26 mouse cellular contexts compared by ENCODE assay signal in the genomic region with DNA sequence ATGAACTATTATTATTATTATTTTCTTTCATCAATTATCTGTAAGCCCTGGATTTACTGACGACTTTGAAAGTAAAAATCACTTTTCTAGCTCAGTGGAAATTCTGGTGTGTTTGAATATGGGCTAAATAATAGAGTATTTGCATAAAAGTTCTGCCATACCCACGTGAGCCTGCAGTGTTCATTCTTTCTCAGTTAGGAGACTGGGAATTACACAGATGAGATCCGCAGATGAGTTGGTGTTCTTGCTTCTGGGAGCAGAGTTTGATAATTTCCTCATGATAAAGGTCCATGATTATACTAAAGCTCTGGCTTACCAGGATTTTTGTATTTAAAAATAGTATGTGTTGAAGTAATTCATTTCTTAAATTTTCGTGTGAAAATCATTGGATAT.
A peak's percentile ranks its signal among the peaks of the same experiment; 100 is the strongest.
DNase-seq lines count a peak whose midpoint lies in the region; ATAC-seq and TF ChIP-seq lines count a peak whose summit lies in the region.
"Had no signal": no experiment of that assay in that cellular context is flagged by ENCODE, and none has a peak within 500 bp of the region (broad histone marks: within the 10 kb centered on the region; RNA-seq: fewer than 3 reads in every experiment).

No protein-coding gene starts in this region.

- ATAC-seq in hindbrain, postnatal 0 days, result no peak
- no peak for ATAC-seq in hindbrain, embryonic 12.5 days (ENCODE audit: low FRiP score)
- peak; percentile 45; the same call in 1 of the 2 replicates for ATAC-seq in neural tube, embryonic 15.5 days (ENCODE audit: low FRiP score)
- 0 out of 2 replicates have a peak, but pooled peaks have one; percentile 53 for ATAC-seq in forebrain, embryonic 15.5 days (replicated peaks)
- ATAC-seq: activated CD4-positive, CD25-positive, alpha-beta regulatory T cell, adult 4 months; inflammation-experienced regulatory T-cells, adult 6 months had no signal

- no peak overlapping the region for H3K4me3 ChIP-seq in hindbrain, postnatal 0 days (ENCODE audit: low read length)
- H3K4me3 ChIP-seq in hindbrain, embryonic 12.5 days, result no peak overlapping the region
- H3K4me3 ChIP-seq in neural tube, embryonic 15.5 days (replicated peaks), result no peak overlapping the region
- no peak overlapping the region for H3K4me3 ChIP-seq in forebrain, embryonic 15.5 days
- H3K4me3 ChIP-seq: embryonic facial prominence, embryonic 10.5 days; embryonic facial prominence, embryonic 15.5 days; heart, embryonic 10.5 days; heart, embryonic 15.5 days; limb, embryonic 13.5 days; lung, embryonic 15.5 days; myocyte had no signal

- DNase-seq in hindbrain, postnatal 0 days (ENCODE audit: low spot score), result no peak
- DNase-seq in neural tube, embryonic 10.5 days (ENCODE audit: extremely low spot score, low spot score), result no peak
- no peak for DNase-seq in left cerebral cortex, postnatal 4 days
- DNase-seq: adrenal gland, adult 2 months; cerebellum, adult 8-10 months; cerebellum, postnatal 25 days; gastrocnemius, postnatal 25 days; heart, adult 11 months; kidney, adult 11 months; kidney, postnatal 14 days had no signal

- H3K27ac ChIP-seq in hindbrain, postnatal 0 days, result no peak overlapping the region
- no peak overlapping the region for H3K27ac ChIP-seq in hindbrain, embryonic 12.5 days
- H3K27ac ChIP-seq in neural tube, embryonic 15.5 days (replicated peaks), result no peak overlapping the region
- H3K27ac ChIP-seq in forebrain, embryonic 15.5 days (replicated peaks), result no peak overlapping the region
- H3K27ac ChIP-seq: embryonic facial prominence, embryonic 10.5 days; embryonic facial prominence, embryonic 15.5 days; heart, embryonic 10.5 days; heart, embryonic 15.5 days; left cerebral cortex, adult 2 months; limb, embryonic 13.5 days; lung, embryonic 15.5 days had no signal

- no peak for TF ChIP-seq CTCF in hindbrain, postnatal 0 days (IDR thresholded peaks at IDR 0.05; ENCODE audit: low read depth)

- intact Hi-C loops in left cerebral cortex, postnatal 4 days (cut with DNase I), result no loop called here

- WGBS in hindbrain, postnatal 0 days, result 39% methylated on average over 4 of the region's 4 CpGs
- 56% methylated on average over 4 of the region's 4 CpGs for WGBS in hindbrain, embryonic 12.5 days
- WGBS in neural tube, embryonic 15.5 days, result 53% methylated on average over 4 of the region's 4 CpGs
- WGBS in forebrain, embryonic 15.5 days, result 29% methylated on average over 4 of the region's 4 CpGs

- H3K36me3 ChIP-seq in hindbrain, postnatal 0 days (ENCODE audit: insufficient read depth, low read length), result no peaks in the 10 kb centered on the region
- no peaks in the 10 kb centered on the region for H3K36me3 ChIP-seq in hindbrain, embryonic 12.5 days
- H3K36me3 ChIP-seq in neural tube, embryonic 15.5 days, result no peaks in the 10 kb centered on the region
- no peaks in the 10 kb centered on the region for H3K36me3 ChIP-seq in forebrain, embryonic 15.5 days
- H3K36me3 ChIP-seq: embryonic facial prominence, embryonic 10.5 days; embryonic facial prominence, embryonic 15.5 days; heart, embryonic 10.5 days; heart, embryonic 15.5 days; limb, embryonic 13.5 days; lung, embryonic 15.5 days; neural tube, embryonic 13.5 days had no signal

- H3K9ac ChIP-seq in hindbrain, postnatal 0 days (replicated peaks; ENCODE audit: low read length), result no peak overlapping the region
- no peak overlapping the region for H3K9ac ChIP-seq in hindbrain, embryonic 12.5 days
- no peak overlapping the region for H3K9ac ChIP-seq in neural tube, embryonic 15.5 days (replicated peaks)
- no peak overlapping the region for H3K9ac ChIP-seq in forebrain, embryonic 15.5 days (replicated peaks)
- H3K9ac ChIP-seq: embryonic facial prominence, embryonic 15.5 days; heart, embryonic 15.5 days; limb, embryonic 13.5 days; lung, embryonic 15.5 days had no signal

- no peaks in the 10 kb centered on the region for H3K27me3 ChIP-seq in hindbrain, postnatal 0 days (ENCODE audit: insufficient read depth, low read length)
- no peaks in the 10 kb centered on the region for H3K27me3 ChIP-seq in hindbrain, embryonic 12.5 days
- no peaks in the 10 kb centered on the region for H3K27me3 ChIP-seq in neural tube, embryonic 15.5 days (replicated peaks)
- no peaks in the 10 kb centered on the region for H3K27me3 ChIP-seq in forebrain, embryonic 15.5 days
- H3K27me3 ChIP-seq: CH12.LX; embryonic facial prominence, embryonic 15.5 days; heart, embryonic 15.5 days; limb, embryonic 13.5 days; lung, embryonic 15.5 days; neural tube, embryonic 13.5 days had no signal

- H3K9me3 ChIP-seq in hindbrain, postnatal 0 days (ENCODE audit: low read length), result no peaks in the 10 kb centered on the region
- H3K9me3 ChIP-seq in hindbrain, embryonic 12.5 days (replicated peaks), result no peaks in the 10 kb centered on the region
- H3K9me3 ChIP-seq in neural tube, embryonic 15.5 days (replicated peaks), result no peaks in the 10 kb centered on the region
- no peaks in the 10 kb centered on the region for H3K9me3 ChIP-seq in forebrain, embryonic 15.5 days
- H3K9me3 ChIP-seq: embryonic facial prominence, embryonic 10.5 days; embryonic facial prominence, embryonic 15.5 days; heart, embryonic 10.5 days; heart, embryonic 15.5 days; limb, embryonic 13.5 days; lung, embryonic 15.5 days; neural tube, embryonic 13.5 days had no signal

- peak overlapping the region; percentile 58; the same call in 1 of the 2 replicates for H3K4me2 ChIP-seq in hindbrain, postnatal 0 days (ENCODE audit: low read depth, low read length)
- H3K4me2 ChIP-seq in hindbrain, embryonic 12.5 days (replicated peaks), result no peak overlapping the region
- no peak overlapping the region; the same call in 1 of the 2 replicates for H3K4me2 ChIP-seq in neural tube, embryonic 15.5 days
- no peak overlapping the region; the same call in 1 of the 2 replicates for H3K4me2 ChIP-seq in forebrain, embryonic 15.5 days (replicated peaks)
- H3K4me2 ChIP-seq: embryonic facial prominence, embryonic 15.5 days; heart, embryonic 15.5 days; limb, embryonic 13.5 days; liver, embryonic 11.5 days; lung, embryonic 15.5 days had no signal

- no peaks in the 10 kb centered on the region for H3K4me1 ChIP-seq in hindbrain, postnatal 0 days (ENCODE audit: insufficient read depth, low read length)
- H3K4me1 ChIP-seq in hindbrain, embryonic 12.5 days, result 0 out of 2 replicates have a peak, but pooled peaks cover 3% of the 10 kb centered on the region
- H3K4me1 ChIP-seq in neural tube, embryonic 15.5 days, result peaks cover 6% of the 10 kb centered on the region; the same call in 1 of the 2 replicates
- H3K4me1 ChIP-seq in forebrain, embryonic 15.5 days, result peaks cover 9% of the 10 kb centered on the region
- H3K4me1 ChIP-seq: embryonic facial prominence, embryonic 15.5 days; heart, embryonic 10.5 days; heart, embryonic 15.5 days; limb, embryonic 13.5 days; lung, embryonic 15.5 days had no signal

Comparison
In these comparisons a context has a peak if more than half of its experiments do, and no peak if none do; other contexts are left out.
1. ATAC-seq: peak in neural tube, embryonic 15.5 days (single experiment) and forebrain, embryonic 15.5 days (single experiment); none in hindbrain, postnatal 0 days (single experiment) and hindbrain, embryonic 12.5 days (single experiment).